Mouse (Mus musculus): Measurements from ENCODE around the gene Ccdc34. TPM values are rescaled to one million over a fixed set of nuclear protein-coding genes. Genes with fewer than 3 reads are reported as not detected.
"Not testable (repeated sequence)": the region's sequence is repeated elsewhere in the genome, so short reads cannot be mapped to it uniquely, and the experiment has no call there.

The Ccdc34 gene
- polyA plus RNA-seq, 1 experiment from 2014 or later: 55.8 TPM

DNA sequence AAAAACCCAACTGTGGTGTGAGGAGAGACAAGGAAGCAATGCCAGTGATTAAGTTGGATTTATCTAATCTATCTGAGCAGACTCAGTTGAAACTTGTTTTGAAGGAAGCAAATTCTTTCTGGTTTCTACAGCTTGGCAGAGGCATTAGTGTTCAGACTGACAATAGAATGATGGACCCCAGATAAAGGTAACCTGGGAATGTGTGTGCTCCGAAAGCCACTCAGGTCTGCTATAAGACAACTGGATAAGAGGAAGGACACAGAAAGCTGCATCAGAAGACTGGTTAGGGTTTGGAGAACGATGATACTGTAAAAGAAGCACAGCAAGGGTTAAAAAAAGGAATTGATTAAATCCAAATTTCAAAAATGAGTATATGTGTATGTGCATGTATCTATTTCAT, 111.8 kb downstream of the Ccdc34 start:
- Histone ChIP-seq H3K9ac (replicated peaks) (no peak overlapping the region), H3K4me2 (replicated peaks) (no peak overlapping the region), H3K4me3 (no peak overlapping the region), H3K27me3 (no peaks in the 10 kb centered on the region), H3K9me3 (no peaks in the 10 kb centered on the region), H3K36me3 (no peaks in the 10 kb centered on the region), H3K4me1 (no peaks in the 10 kb centered on the region), H3K27ac (replicated peaks) (no peak overlapping the region)
- 86% methylated on average over 2 of the region's 2 CpGs for WGBS
- no peak for ATAC-seq (ENCODE audit: low FRiP score, low read depth)

DNA sequence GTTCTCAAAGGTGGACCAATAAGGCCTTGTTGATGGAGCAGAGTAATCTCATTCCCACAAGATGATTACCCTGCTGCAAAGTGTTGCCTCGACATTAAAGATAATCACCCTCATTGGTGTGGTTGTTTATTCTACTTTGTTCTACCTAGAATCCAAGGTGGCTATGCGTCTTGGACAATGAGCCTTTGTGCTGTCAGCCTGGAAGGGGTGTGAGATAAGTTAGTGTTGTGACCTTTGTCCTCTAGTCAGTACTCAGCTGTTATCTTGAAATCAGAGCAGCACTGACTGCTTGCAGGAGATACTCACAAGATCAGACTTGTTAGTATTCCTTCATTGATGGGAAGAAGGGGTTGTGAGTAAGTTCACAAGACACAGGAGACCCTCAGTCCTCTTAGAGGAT, 114.0 kb downstream of the Ccdc34 start:
- Histone ChIP-seq H3K4me1 (no peaks in the 10 kb centered on the region), H3K9ac (replicated peaks) (no peak overlapping the region), H3K4me3 (no peak overlapping the region), H3K9me3 (no peaks in the 10 kb centered on the region), H3K4me2 (replicated peaks) (no peak overlapping the region), H3K36me3 (no peaks in the 10 kb centered on the region), H3K27ac (replicated peaks) (no peak overlapping the region), H3K27me3 (no peaks in the 10 kb centered on the region)
- WGBS: 67% methylated on average over 2 of the region's 2 CpGs
- no peak for ATAC-seq (ENCODE audit: low FRiP score, low read depth)

DNA sequence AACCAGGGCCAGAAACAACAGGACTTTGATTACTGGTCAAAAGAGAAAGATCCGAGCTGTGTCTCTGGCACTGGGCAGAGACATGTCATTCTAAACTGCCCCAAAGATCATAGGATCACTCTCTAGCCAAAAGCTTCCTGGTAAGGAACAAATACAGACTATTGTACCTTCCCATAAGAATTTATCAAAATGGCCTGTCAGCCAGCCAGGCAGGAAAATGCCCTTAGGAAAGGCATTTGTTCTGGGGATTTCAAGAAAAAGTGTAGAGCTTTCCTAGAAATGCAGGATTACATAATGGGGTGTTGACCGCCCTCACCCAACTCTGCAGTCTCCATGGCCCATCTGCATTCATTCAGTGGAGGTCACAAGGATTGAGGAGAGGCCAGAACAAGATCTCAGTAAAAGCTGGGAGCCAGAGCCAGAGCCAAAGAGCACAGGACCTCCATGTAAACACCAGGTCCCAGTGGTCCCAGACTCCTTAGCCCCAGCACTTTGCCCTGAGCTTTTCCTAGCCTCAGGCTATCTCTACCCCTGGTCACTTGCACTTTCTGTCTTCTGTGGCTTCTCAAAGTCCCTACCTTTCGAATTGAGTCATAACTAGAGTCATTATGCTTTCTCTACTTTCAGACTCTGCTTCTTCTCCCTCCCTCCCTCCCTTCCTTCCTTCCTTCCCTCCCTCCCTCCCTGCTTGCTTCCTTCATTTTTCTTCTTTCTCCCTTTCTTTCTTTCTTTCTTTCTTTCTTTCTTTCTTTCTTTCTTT, 115.9 kb downstream of the Ccdc34 start:
- H3K9ac ChIP-seq (replicated peaks): no peak overlapping the region
- no peak overlapping the region for H3K4me2 ChIP-seq (replicated peaks)
- no peaks in the 10 kb centered on the region for H3K36me3 ChIP-seq
- no peak overlapping the region for H3K27ac ChIP-seq (replicated peaks)
- no peaks in the 10 kb centered on the region for H3K9me3 ChIP-seq
- no peaks in the 10 kb centered on the region for H3K27me3 ChIP-seq
- H3K4me3 ChIP-seq: no peak overlapping the region
- WGBS: 78% methylated on average over 3 of the region's 3 CpGs
- H3K4me1 ChIP-seq: no peaks in the 10 kb centered on the region
- ATAC-seq (ENCODE audit: low FRiP score, low read depth): no peak

DNA sequence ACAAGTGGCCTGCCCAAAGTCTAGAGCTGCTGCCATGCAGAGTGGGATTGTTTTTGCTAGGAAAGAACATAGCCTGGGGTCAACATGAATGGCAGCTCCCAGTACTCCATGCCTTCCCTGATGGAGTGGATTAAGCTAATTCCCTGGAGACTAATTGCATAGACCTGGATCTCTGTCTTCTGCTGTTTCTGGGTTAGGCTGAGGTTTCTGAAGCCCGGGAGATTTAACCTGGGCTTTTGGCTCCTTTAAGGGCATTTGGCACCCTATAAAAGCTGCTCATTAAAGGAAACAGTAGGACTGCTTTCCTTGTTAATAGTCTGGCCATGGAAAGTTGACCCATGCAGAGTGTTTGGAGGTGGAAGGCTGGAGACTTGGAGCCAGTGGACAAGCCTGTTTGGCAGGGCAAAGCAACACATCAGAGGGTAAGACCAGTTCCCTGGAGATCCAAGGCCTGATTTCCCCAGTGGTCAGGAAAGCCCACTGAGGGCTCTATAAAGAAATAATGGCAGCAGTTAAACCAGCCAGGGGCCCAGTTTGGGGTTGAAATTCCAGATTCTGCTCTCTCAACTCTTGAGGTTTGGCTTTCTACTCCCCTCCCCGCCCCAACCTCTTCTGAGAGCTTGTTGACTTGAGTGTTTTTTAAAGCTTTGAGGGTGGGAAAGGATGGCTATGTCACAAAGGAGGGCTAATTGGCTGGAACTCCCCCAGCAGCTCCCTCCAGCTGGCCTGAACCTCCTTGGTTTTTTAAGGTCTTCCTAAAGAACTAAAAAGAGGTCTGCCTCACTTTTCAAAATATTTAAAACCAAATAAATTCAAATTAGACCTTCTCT, 117.4 kb downstream of the Ccdc34 start:
- Histone ChIP-seq H3K27ac (replicated peaks) (no peak overlapping the region), H3K4me1 (no peaks in the 10 kb centered on the region), H3K4me3 (no peak overlapping the region), H3K4me2 (replicated peaks) (no peak overlapping the region), H3K27me3 (no peaks in the 10 kb centered on the region), H3K9me3 (no peaks in the 10 kb centered on the region), H3K9ac (replicated peaks) (no peak overlapping the region), H3K36me3 (no peaks in the 10 kb centered on the region)
- no peak for ATAC-seq (ENCODE audit: low FRiP score, low read depth)
- 52% methylated on average over 2 of the region's 2 CpGs for WGBS

DNA sequence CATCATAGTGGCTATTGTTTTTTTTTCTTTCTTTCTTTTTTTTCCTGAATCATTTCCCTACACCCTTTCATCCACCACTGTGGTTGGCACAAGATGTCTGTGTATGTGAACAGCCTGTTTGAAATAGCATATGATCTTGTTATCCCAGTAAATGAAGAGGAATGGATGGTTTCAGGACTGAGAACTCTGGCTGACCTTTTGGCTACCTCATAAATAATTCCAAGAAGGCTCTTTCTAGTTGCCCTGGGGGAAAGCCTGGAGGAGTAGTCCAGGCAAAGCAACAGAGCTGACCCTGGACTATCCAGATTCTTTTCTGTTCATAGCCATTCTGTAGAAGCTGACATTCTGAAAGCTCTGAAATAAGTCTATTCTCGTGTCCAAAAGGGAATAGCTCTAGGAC, 119.7 kb downstream of the Ccdc34 start:
- Histone ChIP-seq H3K9me3 (no peaks in the 10 kb centered on the region), H3K27ac (replicated peaks) (no peak overlapping the region), H3K4me2 (replicated peaks) (no peak overlapping the region), H3K4me1 (no peaks in the 10 kb centered on the region), H3K4me3 (no peak overlapping the region), H3K36me3 (no peaks in the 10 kb centered on the region), H3K9ac (replicated peaks) (no peak overlapping the region), H3K27me3 (no peaks in the 10 kb centered on the region)
- no peak for ATAC-seq (ENCODE audit: low FRiP score, low read depth)
- WGBS: 82% methylated on average over 1 of the region's 1 CpGs

DNA sequence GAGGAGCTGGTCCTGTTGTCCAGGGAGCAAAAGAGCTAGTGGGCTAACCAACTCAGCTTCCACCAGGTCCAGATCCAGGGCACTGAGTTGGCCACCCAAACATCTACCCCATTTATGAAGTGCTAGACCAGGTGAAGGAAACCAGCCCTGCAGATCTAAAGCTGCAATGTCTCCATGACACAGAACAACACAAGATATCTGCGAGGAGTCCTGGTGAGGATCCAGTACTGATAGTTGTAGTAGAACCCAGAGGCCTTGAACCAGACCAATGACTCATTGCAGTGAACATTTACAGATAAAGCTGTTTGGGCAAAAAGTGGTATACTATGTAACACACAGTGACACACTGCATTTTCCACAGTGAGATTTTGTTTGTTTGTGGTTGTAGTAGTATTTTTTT, 120.5 kb downstream of the Ccdc34 start:
- Histone ChIP-seq H3K27me3 (no peaks in the 10 kb centered on the region), H3K4me1 (no peaks in the 10 kb centered on the region), H3K4me2 (replicated peaks) (no peak overlapping the region), H3K36me3 (no peaks in the 10 kb centered on the region), H3K4me3 (no peak overlapping the region), H3K9me3 (no peaks in the 10 kb centered on the region), H3K27ac (replicated peaks) (no peak overlapping the region), H3K9ac (replicated peaks) (no peak overlapping the region)
- WGBS: 93% methylated on average over 1 of the region's 1 CpGs
- ATAC-seq (ENCODE audit: low FRiP score, low read depth): no peak

DNA sequence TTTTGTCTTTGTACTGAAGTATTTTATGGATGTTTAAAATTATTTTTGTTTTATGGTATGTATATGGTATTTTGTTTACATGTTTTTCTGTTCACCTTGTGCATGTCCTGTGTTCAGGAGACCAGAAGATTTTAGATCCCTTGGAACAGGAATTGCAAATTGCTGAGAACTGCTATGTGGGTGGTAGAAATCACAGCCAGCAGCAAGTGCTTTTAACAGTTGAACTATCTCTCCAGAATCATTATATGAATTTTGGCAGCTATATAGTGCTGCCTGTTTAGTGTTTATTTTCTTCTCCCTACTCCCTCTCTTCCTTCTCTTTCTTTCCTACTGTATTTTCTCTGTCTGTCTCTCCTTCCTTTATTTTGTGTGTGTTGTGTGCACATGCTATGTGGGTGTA, 130.4 kb downstream of the Ccdc34 start:
- H3K4me3 ChIP-seq; ATAC-seq (ENCODE audit: low FRiP score, low read depth); H3K27me3 ChIP-seq; H3K9ac ChIP-seq (replicated peaks); H3K27ac ChIP-seq (replicated peaks); H3K4me2 ChIP-seq (replicated peaks); H3K36me3 ChIP-seq; H3K9me3 ChIP-seq; H3K4me1 ChIP-seq: not testable (repeated sequence)

DNA sequence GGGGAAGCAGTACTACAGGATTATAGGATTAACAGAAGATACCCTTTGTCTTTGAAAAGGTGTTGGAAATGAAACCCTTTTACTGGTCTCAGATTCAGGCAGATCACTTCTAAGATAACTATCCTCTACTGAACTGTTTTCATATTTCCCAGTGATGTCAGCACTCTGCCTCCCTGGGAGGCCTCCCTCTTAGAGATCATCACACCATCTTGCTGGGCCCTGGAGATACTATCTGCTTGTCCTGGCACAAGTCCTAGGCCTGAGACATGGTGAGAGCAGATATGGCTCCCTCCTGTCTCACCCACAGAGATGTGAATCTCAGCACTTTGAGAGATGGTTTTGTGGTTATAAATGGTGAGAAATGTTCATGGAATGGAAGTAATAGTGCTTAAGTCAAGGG, 131.6 kb downstream of the Ccdc34 start:
- H3K27me3 ChIP-seq: no peaks in the 10 kb centered on the region
- H3K4me3 ChIP-seq: no peak overlapping the region
- no peak overlapping the region for H3K9ac ChIP-seq (replicated peaks)
- no peaks in the 10 kb centered on the region for H3K4me1 ChIP-seq
- no peak overlapping the region for H3K27ac ChIP-seq (replicated peaks)
- H3K36me3 ChIP-seq: no peaks in the 10 kb centered on the region
- no peak for ATAC-seq (ENCODE audit: low FRiP score, low read depth)
- no peak overlapping the region for H3K4me2 ChIP-seq (replicated peaks)
- H3K9me3 ChIP-seq: no peaks in the 10 kb centered on the region

DNA sequence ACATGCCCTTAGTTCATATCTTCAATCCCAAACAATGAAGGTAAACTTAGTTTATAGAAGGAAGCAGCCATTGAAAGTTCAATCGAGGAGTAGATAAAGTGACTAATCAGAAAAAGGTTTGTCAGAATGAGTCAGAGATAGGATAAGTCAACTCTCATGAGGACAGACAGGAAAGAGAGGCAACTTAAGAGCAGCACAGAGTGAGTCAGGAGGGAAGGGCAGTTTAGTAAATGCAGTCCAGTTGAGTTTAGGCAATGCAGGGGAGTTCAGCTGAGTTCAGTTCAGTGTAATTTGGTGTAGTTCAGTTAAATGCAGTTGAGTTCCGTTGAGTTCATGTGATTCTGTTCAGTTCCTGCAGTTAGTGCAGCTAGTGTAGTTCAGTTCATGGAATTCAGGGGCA, 138.7 kb downstream of the Ccdc34 start:
- Histone ChIP-seq H3K36me3 (no peaks in the 10 kb centered on the region), H3K4me2 (replicated peaks) (no peak overlapping the region), H3K9me3 (0 out of 2 replicates have a peak, but pooled peaks cover 4% of the 10 kb centered on the region), H3K9ac (replicated peaks) (no peak overlapping the region), H3K4me3 (no peak overlapping the region), H3K4me1 (no peaks in the 10 kb centered on the region), H3K27ac (replicated peaks) (no peak overlapping the region), H3K27me3 (no peaks in the 10 kb centered on the region)
- WGBS: 93% methylated on average over 2 of the region's 2 CpGs
- no peak for ATAC-seq (ENCODE audit: low FRiP score, low read depth)

DNA sequence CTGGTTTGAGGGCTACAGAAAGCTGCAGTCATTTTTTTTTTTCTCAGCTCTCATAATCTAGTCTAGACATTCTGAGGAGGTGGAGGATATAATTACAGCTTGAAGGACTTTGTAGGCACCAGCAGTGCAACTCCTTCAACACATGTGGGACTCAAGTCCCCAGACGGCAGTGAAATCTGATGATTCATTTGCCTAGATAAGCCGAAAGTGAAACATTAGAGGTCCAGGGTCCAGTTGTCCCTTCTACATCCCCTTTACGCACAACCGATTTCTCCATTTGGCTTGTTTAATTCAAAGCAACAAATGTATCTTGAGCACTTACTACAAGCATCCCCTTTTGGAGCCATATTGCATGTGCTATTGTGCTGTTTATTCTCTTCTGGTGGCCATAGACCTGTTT, 147.4 kb downstream of the Ccdc34 start:
- no peak for ATAC-seq (ENCODE audit: low FRiP score, low read depth)
- no peak overlapping the region for H3K27ac ChIP-seq (replicated peaks)
- no peaks in the 10 kb centered on the region for H3K36me3 ChIP-seq
- H3K4me3 ChIP-seq: no peak overlapping the region
- H3K27me3 ChIP-seq: no peaks in the 10 kb centered on the region
- H3K4me1 ChIP-seq: no peaks in the 10 kb centered on the region
- WGBS: 93% methylated on average over 4 of the region's 4 CpGs
- H3K9me3 ChIP-seq: no peaks in the 10 kb centered on the region
- no peak overlapping the region for H3K9ac ChIP-seq (replicated peaks)
- no peak overlapping the region for H3K4me2 ChIP-seq (replicated peaks)

DNA sequence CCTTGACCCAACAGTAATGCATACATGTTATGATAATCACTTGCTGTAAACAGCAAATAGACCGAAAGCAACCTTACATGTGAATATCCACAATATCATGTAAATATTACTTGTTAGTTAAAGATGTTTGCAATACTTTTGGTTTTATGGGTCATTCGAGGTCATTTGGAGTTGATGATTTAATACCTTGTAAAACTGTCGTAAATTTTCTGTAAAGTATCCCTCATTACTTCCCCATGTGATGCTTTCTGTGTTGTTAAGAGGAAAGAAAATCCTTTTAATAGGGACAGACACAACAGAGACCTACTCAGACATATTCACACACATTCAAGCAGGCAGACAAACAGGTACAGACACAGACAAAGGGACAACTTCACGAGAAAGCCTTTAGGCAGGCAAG, 150.1 kb downstream of the Ccdc34 start:
- Histone ChIP-seq H3K27me3 (no peaks in the 10 kb centered on the region), H3K36me3 (no peaks in the 10 kb centered on the region), H3K27ac (replicated peaks) (no peak overlapping the region), H3K4me2 (replicated peaks) (no peak overlapping the region), H3K4me1 (no peaks in the 10 kb centered on the region), H3K9me3 (no peaks in the 10 kb centered on the region), H3K9ac (replicated peaks) (no peak overlapping the region), H3K4me3 (no peak overlapping the region)
- no peak for ATAC-seq (ENCODE audit: low FRiP score, low read depth)
- 84% methylated on average over 4 of the region's 4 CpGs for WGBS

DNA sequence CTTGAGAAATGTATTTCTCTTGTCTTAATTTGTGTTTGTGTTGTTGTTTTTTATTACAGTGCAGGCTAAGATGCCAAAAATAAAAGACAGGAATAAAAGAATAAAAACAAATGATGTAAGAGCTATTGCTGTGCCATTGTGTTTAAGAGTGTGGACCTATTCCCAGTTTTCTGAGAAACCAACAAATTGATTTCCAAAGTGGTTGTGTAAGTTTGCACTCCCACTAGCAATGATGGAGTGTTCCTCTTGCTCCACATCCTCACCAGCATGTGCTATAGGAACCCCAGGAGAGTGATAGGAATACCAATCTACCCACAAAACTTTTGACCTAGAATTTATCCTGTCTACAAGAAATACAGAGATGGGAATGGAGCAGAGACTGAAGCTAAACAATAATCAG, 150.7 kb downstream of the Ccdc34 start:
- Histone ChIP-seq H3K4me1 (no peaks in the 10 kb centered on the region), H3K4me2 (replicated peaks) (no peak overlapping the region), H3K36me3 (no peaks in the 10 kb centered on the region), H3K27ac (replicated peaks) (no peak overlapping the region), H3K9me3 (no peaks in the 10 kb centered on the region), H3K9ac (replicated peaks) (no peak overlapping the region), H3K27me3 (no peaks in the 10 kb centered on the region), H3K4me3 (no peak overlapping the region)
- no peak for ATAC-seq (ENCODE audit: low FRiP score, low read depth)

All from midbrain, embryonic 12.5 days (tissue).